Mouse (Mus musculus) ovary, postnatal 10 days (tissue): ENCODE data around the gene Gbp6.
"Not testable (repeated sequence)": the region's sequence is repeated elsewhere in the genome, so short reads cannot be mapped to it uniquely, and the experiment has no call there.

Source experiments
- DNase-seq: peaks from one replicate; pipeline ENCODE4 v3.0.0; 2022; ENCODE audit warnings: low spot score

Gene Gbp6

GRCm38 (mm10) chr5:105293226-105294165 lies at the start of gene Gbp6, which contains the start of gene Gm43302:
Gbp6 (minus strand) TSS chr5:105293698.
Gm43302 (minus strand) TSS chr5:105293695.
- peak; percentile 7 for DNase-seq

- DNase-seq, result no peak
Measured at GRCm38 (mm10) chr5:105341281-105341680, 47.8 kb upstream of the Gbp6 start.

GRCm38 (mm10) chr5:105322543-105322942 lies 29.0 kb upstream of the Gbp6 start:
- DNase-seq, result no peak

GRCm38 (mm10) chr5:105310941-105311340 lies 17.4 kb upstream of the Gbp6 start:
- no peak for DNase-seq

- DNase-seq, result not testable (repeated sequence)
Measured at GRCm38 (mm10) chr5:105309148-105309547, 15.7 kb upstream of the Gbp6 start.

- not testable (repeated sequence) for DNase-seq
Measured at GRCm38 (mm10) chr5:105306946-105307345, 13.4 kb upstream of the Gbp6 start.

GRCm38 (mm10) chr5:105306159-105306581 lies 12.7 kb upstream of the Gbp6 start:
- no peak for DNase-seq

- not testable (repeated sequence) for DNase-seq
Measured at GRCm38 (mm10) chr5:105305671-105306070, 12.2 kb upstream of the Gbp6 start.

- DNase-seq, result no peak
Measured at GRCm38 (mm10) chr5:105301963-105302362, 8.5 kb upstream of the Gbp6 start.

- DNase-seq, result no peak
Measured at GRCm38 (mm10) chr5:105301531-105301930, 8.0 kb upstream of the Gbp6 start.

GRCm38 (mm10) chr5:105295746-105296145 lies 2.2 kb upstream of the Gbp6 start:
- no peak for DNase-seq

GRCm38 (mm10) chr5:105292492-105292891 lies 1.0 kb downstream of the Gbp6 start:
- DNase-seq, result no peak

GRCm38 (mm10) chr5:105290921-105291320 lies 2.6 kb downstream of the Gbp6 start:
- DNase-seq, result not testable (repeated sequence)

GRCm38 (mm10) chr5:105260673-105261072 lies 32.8 kb downstream of the Gbp6 start:
- not testable (repeated sequence) for DNase-seq

GRCm38 (mm10) chr5:105252491-105252890 lies 41.0 kb downstream of the Gbp6 start:
- no peak for DNase-seq

GRCm38 (mm10) chr5:105244741-105245140 lies 48.8 kb downstream of the Gbp6 start:
- DNase-seq, result not testable (repeated sequence)

- not testable (repeated sequence) for DNase-seq
Measured at GRCm38 (mm10) chr5:105240982-105241381, 52.5 kb downstream of the Gbp6 start.

GRCm38 (mm10) chr5:105239483-105240047 lies 53.9 kb downstream of the Gbp6 start, which contains the start of gene Gbp10:
Gbp10 (minus strand) TSS chr5:105239533.
- not testable (repeated sequence) for DNase-seq

GRCm38 (mm10) chr5:105238402-105238801 lies 55.1 kb downstream of the Gbp6 start:
- DNase-seq, result not testable (repeated sequence)

GRCm38 (mm10) chr5:105236040-105236439 lies 57.5 kb downstream of the Gbp6 start:
- DNase-seq, result not testable (repeated sequence)
